Mouse (Mus musculus) A20 (cell line): ENCODE measurements around the gene Odf4.

ENCODE experiments used
- DNase-seq: peaks from one replicate; pipeline ENCODE4 v3.0.0-alpha.2; 2011; ENCODE audit warnings: low read depth, low spot score

Odf4 gene

DNA sequence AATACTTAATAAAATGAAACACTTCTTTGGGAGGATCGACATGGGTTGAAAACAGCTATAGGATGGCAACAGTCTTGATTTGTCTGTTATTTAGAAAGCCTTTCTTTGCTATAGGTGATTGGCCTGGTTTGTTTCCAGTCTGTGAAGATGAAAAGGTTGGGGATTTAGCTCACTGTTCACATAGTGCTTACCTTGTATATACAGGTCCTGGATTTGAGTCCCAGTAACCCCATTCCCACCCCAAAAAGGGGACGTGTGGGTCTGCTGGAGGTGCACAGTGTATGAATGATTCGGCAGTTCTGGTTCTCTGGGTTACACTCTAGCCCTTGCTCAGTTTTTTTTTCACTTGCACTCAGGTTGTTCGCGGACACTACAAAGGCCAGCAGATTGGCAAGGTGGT is 24.1 kb downstream of the Odf4 start:
- no peak for DNase-seq

GRCm38 (mm10) chr11:68902367-68902766 is 24.5 kb downstream of the Odf4 start:
- no peak for DNase-seq

DNA sequence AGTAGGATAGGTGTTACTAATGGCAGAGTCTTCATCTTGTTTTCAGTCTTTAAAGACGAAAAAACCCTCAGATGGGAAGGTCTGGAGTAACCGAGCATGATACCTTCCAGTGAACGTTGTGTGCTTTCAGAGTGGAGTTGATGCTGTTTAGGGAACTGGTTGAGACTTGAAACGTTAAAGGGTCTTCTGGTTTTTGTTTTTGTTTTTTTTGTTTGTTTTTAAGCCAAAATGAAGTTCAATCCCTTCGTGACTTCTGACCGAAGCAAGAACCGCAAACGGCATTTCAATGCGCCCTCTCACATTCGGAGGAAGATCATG is 24.9 kb downstream of the Odf4 start:
- DNase-seq = no peak

GRCm38 (mm10) chr11:68901351-68902046 is 25.4 kb downstream of the Odf4 start, which contains the start of gene Rpl26:
TSS of gene Rpl26 (plus strand) at chr11:68901583.
- peak; percentile 99 for DNase-seq

- DNase-seq = no peak
Measured at GRCm38 (mm10) chr11:68900519-68901350, 26.1 kb downstream of the Odf4 start.

GRCm38 (mm10) chr11:68899815-68900214 is 27.1 kb downstream of the Odf4 start:
- no peak for DNase-seq

DNA sequence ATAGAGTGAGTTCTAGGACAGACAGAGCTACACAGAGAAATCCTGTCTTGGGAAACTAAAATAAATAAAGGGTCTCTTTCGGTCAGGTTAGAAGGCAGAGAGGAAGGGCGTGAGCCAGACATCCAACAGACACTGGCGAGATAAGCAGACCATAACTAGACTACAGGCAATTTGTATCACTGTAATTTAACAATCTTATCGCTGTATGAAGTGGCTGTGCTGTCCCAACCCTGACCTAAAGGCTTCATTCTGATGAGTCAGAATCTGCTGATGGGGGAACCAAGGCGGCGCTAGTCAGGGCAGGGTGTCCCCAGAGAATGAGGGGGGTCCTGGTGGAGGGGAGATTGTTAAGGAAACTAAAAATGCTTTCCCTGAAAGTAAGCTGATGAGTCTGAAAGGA is 28.1 kb downstream of the Odf4 start:
- no peak for DNase-seq

- no peak for DNase-seq
Measured at GRCm38 (mm10) chr11:68897838-68898237, 29.0 kb downstream of the Odf4 start.

DNA sequence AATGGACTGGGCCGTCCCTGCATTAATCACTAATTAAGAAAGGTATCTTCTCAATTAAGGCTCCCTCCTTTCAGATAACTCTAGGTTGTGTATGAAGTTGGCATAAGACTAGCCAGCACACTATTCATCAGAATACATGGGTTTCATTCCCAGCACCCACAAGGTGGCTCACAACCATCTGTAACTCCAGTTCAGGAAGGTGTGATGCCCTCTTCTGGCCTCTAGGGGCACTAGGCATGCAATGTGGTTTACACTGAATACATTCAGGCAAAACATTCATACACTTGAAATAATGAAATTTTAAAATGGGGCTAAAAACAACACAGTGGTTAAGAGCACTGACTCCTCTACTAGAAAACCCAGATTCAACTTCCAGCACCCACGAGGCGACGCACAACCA is 29.8 kb downstream of the Odf4 start:
- DNase-seq = peak; percentile 66

- no peak for DNase-seq
Measured at GRCm38 (mm10) chr11:68896247-68896646, 30.6 kb downstream of the Odf4 start.

DNA sequence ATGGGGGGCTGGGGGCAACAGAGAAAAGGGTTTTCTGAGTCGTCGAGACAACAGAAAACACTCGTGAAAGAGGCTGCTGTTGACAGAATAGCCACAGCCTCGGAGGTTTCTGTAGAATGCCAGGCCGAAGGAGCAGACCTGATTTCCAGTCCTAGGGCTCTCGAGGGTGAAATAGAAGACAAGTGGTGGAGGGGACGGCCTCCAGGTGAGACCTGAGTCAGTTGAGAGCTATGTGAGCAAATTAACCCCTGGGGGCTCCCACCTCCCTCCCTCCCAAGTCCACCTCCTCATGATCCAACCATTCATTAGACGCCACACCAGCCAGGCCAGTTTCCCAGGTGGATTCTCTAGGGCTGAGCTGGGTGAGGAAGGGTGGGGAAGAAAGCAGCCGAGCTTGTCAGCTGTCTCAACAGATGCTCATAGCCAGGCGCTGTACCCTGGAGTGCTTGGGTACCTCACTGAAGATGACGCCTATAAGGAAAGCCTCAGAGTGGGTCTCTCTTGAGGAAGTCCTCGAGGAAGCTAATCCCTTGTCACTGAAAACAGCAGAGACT is 32.9 kb downstream of the Odf4 start:
- no peak for DNase-seq

DNA sequence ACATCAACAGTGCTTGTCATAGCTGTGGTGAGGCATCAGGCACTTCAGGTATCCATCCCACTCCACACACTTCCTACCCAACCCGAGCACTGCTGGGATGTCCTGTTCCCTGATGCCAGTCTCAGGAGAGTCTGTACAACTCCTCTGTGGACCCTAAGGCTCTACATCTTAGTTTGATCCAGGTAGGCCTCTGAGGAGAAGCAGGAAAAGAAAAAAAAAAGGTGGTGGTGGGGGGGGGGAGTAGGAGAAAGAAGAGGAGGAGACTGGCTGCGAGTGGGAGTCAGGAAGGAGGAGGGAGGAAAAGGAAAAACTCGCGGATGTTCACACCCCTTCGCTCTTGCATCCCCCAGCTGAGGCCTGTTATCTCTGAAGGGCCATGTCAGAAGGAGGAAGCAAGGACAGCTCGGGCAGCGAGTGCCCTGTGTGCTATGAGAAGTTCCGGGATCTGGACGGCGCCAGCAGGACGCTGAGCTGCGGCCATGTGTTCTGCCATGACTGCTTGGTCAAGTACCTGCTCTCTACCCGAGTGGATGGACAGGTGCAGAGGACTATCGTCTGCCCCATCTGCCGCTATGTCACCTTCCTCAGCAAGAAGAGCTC is 34.5 kb downstream of the Odf4 start:
- no peak for DNase-seq

DNA sequence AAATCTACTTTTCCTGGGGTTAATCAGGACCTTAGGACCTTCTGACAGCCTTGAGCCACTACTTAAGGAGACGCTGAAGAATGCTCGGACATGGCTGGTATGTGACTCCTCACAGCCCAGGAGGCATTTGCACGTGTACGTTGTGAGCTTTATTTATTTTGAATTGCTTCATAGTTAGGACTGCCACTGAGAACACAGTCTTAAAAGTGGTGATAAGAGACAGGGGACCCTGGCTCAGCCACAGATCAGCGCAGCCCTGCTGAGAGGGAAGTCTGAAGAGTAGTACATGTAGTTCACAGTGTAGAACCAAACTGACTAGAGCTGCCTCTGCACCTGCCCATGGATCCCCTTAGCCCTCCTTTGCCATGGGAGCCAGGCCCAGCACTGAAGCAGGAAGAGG is 35.1 kb downstream of the Odf4 start:
- no peak for DNase-seq

DNA sequence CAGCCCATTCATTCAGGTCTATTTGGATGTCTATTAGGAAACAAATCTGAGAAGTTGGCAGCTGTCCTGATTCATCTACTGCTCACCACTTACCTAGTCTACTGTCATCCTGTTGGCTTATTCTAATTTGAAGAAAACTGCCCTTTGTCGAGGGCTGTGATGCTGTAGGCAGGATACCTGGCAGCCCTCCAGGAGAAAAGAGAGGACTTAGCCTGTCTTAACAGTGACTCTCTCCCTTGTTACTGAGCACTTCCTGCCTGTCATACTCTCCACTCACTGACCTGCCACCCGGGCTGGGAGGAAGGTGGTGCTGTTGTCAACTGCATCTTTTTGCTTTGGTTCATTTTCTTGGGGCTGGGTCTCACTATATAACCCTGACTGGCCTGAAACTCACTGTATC is 36.3 kb downstream of the Odf4 start:
- DNase-seq = no peak

DNA sequence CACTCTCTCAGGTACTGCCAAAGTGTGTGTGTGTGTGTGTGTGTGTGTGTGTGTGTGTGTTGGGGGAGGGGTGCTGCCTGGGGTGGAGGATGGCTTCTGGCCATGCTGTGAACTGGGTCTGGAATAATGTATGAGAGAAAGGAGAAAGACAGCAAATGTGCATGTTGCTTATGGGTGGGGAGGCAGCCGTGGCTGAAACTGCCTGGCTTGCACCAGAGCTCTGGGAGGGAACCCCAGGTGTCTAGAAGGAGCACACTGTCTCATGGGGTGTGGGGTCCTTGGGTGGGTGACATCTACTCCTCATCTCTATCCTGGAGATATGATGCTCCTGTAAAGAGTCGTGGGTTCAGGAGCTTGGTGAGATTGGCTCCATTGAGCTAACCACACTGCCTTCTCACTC is 38.2 kb downstream of the Odf4 start:
- DNase-seq = no peak

DNA sequence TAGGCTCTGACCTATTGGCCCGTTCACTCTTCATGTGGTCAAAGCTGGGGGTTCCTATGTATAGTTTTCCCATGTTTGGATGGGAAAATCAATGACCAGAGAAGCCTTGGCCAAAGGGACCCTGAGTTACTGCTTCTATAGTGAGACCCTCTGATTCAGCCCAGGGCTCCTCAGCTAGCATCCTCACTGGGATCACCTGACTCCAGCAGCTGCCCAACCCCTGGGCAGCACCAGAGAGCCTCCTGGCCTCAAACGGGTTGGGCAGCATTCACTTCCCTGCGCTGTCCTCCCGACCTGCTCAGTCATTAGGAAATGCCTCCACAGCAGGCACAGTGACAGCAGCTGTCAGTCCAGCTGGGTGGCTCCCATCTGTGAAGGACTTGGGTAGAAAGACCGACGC is 38.6 kb downstream of the Odf4 start, which contains the start of gene Rnf222:
Gene Rnf222 (plus strand): TSS at position 301 of the 400 bp plus-strand sequence.
- no peak for DNase-seq

GRCm38 (mm10) chr11:68886091-68886490 is 40.8 kb downstream of the Odf4 start:
- DNase-seq = no peak

DNA sequence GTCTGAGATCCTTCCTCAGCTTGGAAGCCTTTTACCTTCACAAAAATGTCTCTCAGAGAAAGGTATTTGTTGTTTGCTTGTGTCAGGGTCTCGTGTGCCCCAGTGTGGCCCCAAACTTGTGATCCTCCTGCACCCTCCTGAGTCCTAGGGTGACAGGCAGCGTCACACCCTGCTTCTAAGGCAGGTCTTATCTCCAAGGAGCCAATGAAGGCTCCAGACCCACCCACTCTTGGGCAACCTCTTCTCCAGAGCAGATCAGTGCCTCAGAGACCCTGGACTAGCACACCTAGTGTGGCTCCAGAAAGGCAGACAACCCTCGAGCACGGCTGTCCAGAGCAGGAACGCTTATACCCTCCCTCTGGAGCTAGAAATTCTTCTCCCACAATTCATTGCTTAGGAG is 42.5 kb downstream of the Odf4 start:
- no peak for DNase-seq

DNA sequence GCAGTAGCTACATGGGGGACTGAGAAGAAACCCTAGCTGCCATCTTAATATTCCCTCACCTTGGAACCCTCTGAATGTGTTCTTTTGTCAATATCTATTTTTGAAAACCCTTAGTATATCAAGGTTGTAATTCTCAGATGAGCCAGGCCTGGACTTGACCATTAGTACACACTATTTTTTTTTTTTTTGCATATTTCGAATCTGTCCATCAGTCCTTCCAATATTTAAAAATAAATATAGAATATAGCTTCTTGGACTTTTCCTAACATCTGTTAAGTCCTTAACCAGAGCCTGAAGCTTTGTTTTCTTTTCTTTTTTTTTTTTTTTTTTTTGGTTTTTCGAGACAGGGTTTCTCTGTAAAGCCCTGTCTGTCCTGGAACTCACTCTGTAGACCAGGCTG is 43.0 kb downstream of the Odf4 start:
- no peak for DNase-seq

GRCm38 (mm10) chr11:68882107-68882506 is 44.8 kb downstream of the Odf4 start:
- DNase-seq = no peak

- DNase-seq = no peak
Measured at GRCm38 (mm10) chr11:68878811-68879210, 48.1 kb downstream of the Odf4 start.

- peak; percentile 66 for DNase-seq
Measured at GRCm38 (mm10) chr11:68874841-68875240, 52.0 kb downstream of the Odf4 start.
